Comparison of ENCODE assay signal across 8 mouse cellular contexts in the genomic region with DNA sequence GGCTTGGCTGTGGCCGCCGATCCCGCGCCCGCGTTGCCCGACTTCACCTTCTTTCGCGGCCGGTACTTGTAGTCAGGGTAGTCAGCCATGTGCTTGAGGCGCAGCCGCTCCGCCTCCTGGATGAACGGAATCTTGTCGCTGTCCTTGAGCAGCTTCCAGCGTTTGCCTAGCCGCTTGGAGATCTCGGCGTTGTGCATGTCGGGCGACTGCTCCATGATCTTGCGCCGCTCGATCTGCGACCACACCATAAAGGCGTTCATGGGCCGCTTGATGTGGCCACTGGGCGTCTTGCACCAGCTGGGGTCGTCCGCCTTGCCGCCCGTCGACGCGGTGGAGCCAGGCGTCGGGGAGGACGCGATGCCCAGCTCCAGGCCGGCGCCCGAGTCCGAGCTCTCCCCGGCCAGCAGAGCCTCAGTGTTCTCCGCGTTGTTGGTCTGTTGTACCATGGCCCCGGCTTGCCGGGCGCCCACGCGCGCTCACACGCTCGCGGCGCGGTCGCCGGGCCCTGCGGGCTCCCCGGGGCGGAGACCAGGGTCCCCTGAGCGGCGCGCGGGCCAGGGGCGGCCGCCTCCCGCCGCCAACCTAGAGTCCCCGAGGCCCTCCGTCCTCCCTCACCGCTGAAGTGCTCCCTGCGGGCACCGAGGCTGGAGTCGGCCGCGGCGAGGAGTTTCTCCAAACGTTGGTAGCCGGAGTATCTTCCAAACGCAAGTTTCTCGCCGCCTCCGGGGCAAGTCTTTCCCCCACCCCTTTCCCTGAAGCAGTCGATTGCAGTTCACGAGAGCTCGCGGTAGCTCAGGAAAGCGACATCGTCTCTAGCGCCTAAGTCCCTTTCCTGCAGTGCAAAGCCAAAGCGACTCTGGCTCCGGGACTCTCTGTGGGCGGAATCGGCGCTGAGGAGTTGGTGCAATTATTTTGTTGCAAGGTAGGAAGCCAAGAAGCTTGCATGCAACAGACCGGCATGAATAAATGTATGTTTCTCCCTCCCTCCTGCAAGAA. TPM values are rescaled to one million over a fixed set of nuclear protein-coding genes. Genes with fewer than 3 reads are reported as not detected.
DNase-seq lines count a peak whose midpoint lies in the region; ATAC-seq and TF ChIP-seq lines count a peak whose summit lies in the region.

No protein-coding gene starts in this region.

- peaks cover 27% of the 10 kb centered on the region for H3K4me1 ChIP-seq in forebrain, embryonic 15.5 days
- peaks cover 12% of the 10 kb centered on the region for H3K4me1 ChIP-seq in liver, postnatal 0 days (ENCODE audit: insufficient read depth)

- no peaks in the 10 kb centered on the region for H3K27me3 ChIP-seq in forebrain, embryonic 15.5 days
- H3K27me3 ChIP-seq in liver, postnatal 0 days (ENCODE audit: insufficient read depth, low read length) = peaks cover 33% of the 10 kb centered on the region

- peak overlapping the region; percentile 100 for H3K9ac ChIP-seq in forebrain, embryonic 15.5 days (replicated peaks)
- peak overlapping the region; percentile 67 for H3K9ac ChIP-seq in liver, postnatal 0 days (replicated peaks)

- under 1% methylated on average over 98 of the region's 98 CpGs for WGBS in forebrain, embryonic 15.5 days
- under 1% methylated on average over 95 of the region's 98 CpGs for WGBS in liver, postnatal 0 days (ENCODE audit: insufficient replicate concordance)

- intact Hi-C loops in heart, postnatal 10 days (cut with DNase I) = loop anchor here (5.0 to 10.0 kb wide), 3 partner anchors 421 to 1032 kb away; partner anchors contain the start of gene E2f3

- peak overlapping the region; percentile 100 for H3K27ac ChIP-seq in forebrain, embryonic 15.5 days (replicated peaks)
- peak overlapping the region; percentile 77 for H3K27ac ChIP-seq in liver, postnatal 0 days (ENCODE audit: low read depth)

- peak; percentile 15 for ATAC-seq in cerebellum, adult (ENCODE audit: insufficient number of reproducible peaks, low FRiP score, low TSS enrichment)
- peak; percentile 60 for ATAC-seq in forebrain, embryonic 15.5 days (replicated peaks)
- ATAC-seq in liver, postnatal 0 days = peak; percentile 44
- peak; percentile 1 for ATAC-seq in neutrophil, adult 5-6 weeks (ENCODE audit: extremely low read depth, insufficient number of reproducible peaks, low FRiP score, poor library complexity, severe bottlenecking)

- H3K4me2 ChIP-seq in forebrain, embryonic 15.5 days (replicated peaks) = peak overlapping the region; percentile 44
- H3K4me2 ChIP-seq in liver, postnatal 0 days (ENCODE audit: low read depth, low read length) = peak overlapping the region; percentile 69

- H3K36me3 ChIP-seq in forebrain, embryonic 15.5 days = no peaks in the 10 kb centered on the region
- no peaks in the 10 kb centered on the region for H3K36me3 ChIP-seq in liver, postnatal 0 days (replicated peaks; ENCODE audit: insufficient read depth, low read length)

- TF ChIP-seq EP300 in liver, postnatal 0 days (IDR thresholded peaks at IDR 0.05; ENCODE audit: low read depth) = no peak

- peak overlapping the region; percentile 97 for H3K4me3 ChIP-seq in forebrain, embryonic 15.5 days
- H3K4me3 ChIP-seq in liver, postnatal 0 days (ENCODE audit: low read depth, low read length) = peak overlapping the region; percentile 60

- DNase-seq in ES-CJ7 (ENCODE audit: low read depth, low spot score) = peak; percentile 76
- peak; percentile 74 to 76 for DNase-seq in heart, postnatal 10 days
- DNase-seq in kidney, postnatal 36 days = peak; percentile 62 to 74
- DNase-seq in liver, postnatal 0 days = no peak
- DNase-seq in thymus, postnatal 14 days = peak; percentile 68

- no peaks in the 10 kb centered on the region for H3K9me3 ChIP-seq in forebrain, embryonic 15.5 days
- no peaks in the 10 kb centered on the region for H3K9me3 ChIP-seq in liver, postnatal 0 days (ENCODE audit: low read length)

- no peak for TF ChIP-seq CTCF in liver, postnatal 0 days (IDR thresholded peaks at IDR 0.05; ENCODE audit: low read depth)

RNA-seq across cellular contexts. Expression of gene Sox4, which starts 0.6 kb away (rescaled TPM):
- polyA plus RNA-seq in forebrain, embryonic 15.5 days (2015; fragmentation: Nextera tagmentation; extraction: Ambion mirVana) = 344 and 362 TPM in 2 replicates
- 100 to 1,000 TPM in 1 of 2 experiments, 10 to 100 TPM in 1; 58.8 to 129 TPM for total RNA-seq in heart, postnatal 10 days (2021)
- 3.6 and 4.1 TPM in 2 replicates for polyA plus RNA-seq in liver, postnatal 0 days (2015; fragmentation: Nextera tagmentation; extraction: Ambion mirVana)
- total RNA-seq in neutrophil, adult 5-6 weeks (2017) = 5.7 and 6.4 TPM in 2 replicates

Comparison
In these comparisons a context has a peak if more than half of its experiments do, and no peak if none do; other contexts are left out.
1. ATAC-seq: peak in every context shown above with its lines; median percentile 60 in forebrain, embryonic 15.5 days; 44 in liver, postnatal 0 days; 15 in cerebellum, adult; 1 in neutrophil, adult 5-6 weeks.